Mouse (Mus musculus): ENCODE data around the gene Rbfox3.
A peak's percentile ranks its signal among the peaks of the same experiment; 100 is the strongest.

Gene Rbfox3

DNA sequence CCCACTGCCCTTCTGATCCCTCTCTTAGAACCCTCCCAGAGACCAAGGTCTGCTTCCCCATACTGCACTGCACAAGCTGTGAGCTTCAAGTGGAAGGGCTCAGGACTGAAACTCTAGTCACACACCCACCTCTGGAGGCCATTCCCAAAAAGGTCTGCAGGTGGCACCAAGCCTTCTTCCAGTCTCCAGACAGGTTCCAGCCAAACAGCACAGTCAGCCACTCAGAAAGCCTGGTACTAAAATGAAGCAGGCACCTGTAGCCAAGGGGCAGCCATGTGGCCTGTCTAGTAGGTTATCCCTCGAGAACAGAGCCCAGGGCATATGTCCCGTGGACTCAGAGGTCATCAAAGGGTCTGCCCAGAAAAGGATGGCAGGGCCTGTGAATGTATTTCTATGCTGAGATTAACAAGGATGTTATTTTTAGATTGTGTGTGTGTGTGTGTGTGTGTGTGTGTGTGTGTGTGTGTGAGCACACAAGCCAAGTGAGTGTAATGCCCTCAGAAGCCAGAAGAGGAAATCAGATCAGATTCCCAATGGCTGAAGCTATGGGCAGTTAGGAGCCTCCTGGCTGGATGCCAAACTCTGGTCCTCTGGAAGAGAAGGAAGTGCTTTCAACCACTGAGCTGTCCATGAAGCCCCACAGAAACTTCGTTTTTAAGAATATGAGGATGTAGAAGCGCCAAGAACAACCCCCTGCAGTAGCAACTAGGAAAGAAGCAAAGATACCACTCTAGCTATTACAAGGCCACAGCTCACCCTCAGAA is at the start of gene Rbfox3:
Gene Rbfox3, minus strand, starts transcription at position 291 of the 764 bp plus-strand sequence.
- DNase-seq (ENCODE audit: low read depth, low spot score), result peak; percentile 10

GRCm38 (mm10) chr11:118960649-118961048 is 49.3 kb upstream of the Rbfox3 start:
- DNase-seq (ENCODE audit: low read depth, low spot score), result no peak

GRCm38 (mm10) chr11:118957070-118957471 is 45.7 kb upstream of the Rbfox3 start:
- DNase-seq (ENCODE audit: low read depth, low spot score), result no peak

GRCm38 (mm10) chr11:118955016-118955415 is 43.6 kb upstream of the Rbfox3 start:
- no peak for DNase-seq (ENCODE audit: low read depth, low spot score)

DNA sequence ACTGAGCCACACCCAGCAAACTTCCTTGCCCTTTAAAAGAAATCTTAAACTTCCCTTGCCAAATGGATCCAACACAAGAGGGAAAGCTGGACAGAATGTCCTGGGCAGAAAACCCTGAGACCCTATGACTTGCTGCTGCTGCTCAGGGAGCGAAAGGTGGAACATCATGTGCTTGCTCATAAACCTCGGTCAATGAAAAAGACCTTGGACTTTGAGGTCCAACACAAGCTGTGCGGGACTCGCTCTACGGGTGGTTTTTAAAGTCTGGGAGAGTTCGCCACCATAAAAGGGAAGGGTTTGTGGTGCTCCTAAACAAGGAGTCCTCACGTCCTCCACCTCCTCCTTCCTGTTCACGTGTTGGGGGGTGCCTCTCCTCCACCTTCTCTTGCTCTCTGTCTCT is 34.5 kb upstream of the Rbfox3 start:
- DNase-seq (ENCODE audit: low read depth, low spot score), result no peak

DNA sequence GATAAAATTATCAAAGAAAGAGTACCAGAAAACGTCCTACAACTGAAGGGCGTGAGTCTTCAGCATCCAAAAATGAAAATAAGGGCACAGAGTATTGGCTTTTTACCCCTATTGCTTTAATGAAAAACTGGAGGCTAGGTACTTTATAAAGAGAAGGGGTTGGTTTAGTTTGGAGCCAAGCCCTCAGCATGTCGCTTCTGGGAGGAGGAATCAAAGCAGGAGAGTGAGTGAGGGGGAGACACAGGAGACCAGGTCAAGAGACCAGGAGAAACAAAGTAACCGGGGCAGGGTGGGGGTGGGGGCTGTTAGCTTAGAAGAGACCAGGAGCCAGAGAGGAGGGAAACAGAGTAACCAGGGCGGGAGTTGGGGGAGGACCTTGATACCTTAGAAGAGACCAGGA is 29.9 kb upstream of the Rbfox3 start:
- no peak for DNase-seq (ENCODE audit: low read depth, low spot score)

GRCm38 (mm10) chr11:118940539-118940938 is 29.1 kb upstream of the Rbfox3 start:
- no peak for DNase-seq (ENCODE audit: low read depth, low spot score)

DNA sequence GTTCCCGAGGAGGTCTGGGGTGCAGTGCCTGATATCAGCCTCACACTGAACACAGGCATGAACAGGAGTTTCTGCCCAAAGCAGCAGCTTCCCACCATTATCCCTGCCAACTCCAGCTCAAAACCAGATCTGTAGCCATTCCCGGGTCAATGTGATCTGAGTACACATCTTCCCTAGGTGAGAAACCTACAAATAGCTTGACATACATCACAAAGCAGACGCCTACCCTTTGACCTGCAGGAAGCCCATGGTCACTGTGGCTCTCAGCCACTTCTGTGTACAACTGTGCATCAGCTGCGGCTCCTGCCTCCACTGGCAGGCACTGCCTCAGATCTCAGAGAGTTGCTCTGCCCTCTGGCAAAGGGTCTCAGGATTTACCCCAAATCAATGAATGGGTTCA is 28.3 kb upstream of the Rbfox3 start:
- no peak for DNase-seq (ENCODE audit: low read depth, low spot score)

GRCm38 (mm10) chr11:118934925-118935324 is 23.5 kb upstream of the Rbfox3 start:
- no peak for DNase-seq (ENCODE audit: low read depth, low spot score)

DNA sequence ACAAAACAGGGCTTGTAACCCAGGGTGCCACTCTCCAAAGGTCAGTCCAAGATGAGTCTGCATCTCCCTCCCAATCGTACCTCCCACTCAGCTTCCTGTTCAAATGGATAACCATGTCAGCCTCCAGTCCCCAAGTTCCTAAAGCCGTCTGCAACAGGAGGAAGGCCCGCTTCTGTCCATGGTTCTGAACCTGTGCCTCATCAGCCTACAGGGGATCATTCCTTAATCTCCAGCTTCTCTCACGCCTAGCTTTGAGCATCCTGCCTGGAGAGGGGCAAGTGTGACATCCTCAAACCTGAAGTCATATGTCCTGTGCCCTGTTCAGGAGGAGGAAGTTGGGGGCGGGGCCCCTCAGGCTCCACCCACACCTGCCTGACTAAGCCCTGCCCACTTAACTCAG is 15.7 kb upstream of the Rbfox3 start:
- peak; percentile 44 for DNase-seq (ENCODE audit: low read depth, low spot score)

- DNase-seq (ENCODE audit: low read depth, low spot score), result no peak
These were observed 10.5 kb upstream of the Rbfox3 start for GRCm38 (mm10) chr11:118921852-118922251.

- no peak for DNase-seq (ENCODE audit: low read depth, low spot score)
These were observed 5.1 kb upstream of the Rbfox3 start for GRCm38 (mm10) chr11:118916423-118917030.

DNA sequence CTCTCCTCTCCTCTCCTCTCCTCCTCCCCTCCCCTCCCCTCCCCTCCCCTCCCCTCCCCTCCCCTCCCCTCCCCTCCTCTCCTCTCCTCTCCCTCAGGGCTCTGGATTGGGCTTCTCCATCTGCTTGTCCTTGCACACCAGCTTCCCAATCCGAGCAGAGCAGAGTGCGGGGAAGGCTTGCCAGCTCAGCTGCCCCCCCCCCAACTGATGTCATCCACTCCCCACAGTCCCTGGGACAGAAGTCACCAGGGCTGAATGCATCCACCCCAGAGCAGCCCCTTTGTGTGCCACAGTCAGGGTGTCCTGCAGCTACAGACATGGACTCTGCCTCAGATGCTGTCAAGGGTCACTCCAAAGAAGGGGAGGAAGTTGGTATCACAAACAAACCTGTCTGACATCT is 4.5 kb upstream of the Rbfox3 start:
- DNase-seq (ENCODE audit: low read depth, low spot score), result no peak

DNA sequence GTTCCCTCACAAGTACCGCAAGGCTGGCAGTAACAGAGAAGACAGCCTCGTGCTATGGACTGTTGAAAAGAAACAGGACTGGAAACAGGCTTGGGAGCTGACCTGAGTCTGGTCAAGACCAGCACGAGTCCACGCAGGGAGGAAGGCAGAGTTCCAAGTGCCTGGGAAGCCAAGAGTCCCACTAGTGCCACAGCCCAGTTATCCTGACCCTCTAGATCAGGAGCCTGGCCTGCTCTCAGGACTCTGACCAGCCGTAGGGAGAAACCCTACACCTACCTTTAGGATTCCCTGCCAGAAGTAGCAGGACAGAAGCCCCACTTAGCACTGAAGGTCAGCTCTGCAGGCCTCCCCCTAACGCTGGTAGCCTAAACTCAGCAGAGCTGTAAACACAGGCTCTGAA is 1.3 kb upstream of the Rbfox3 start:
- DNase-seq (ENCODE audit: low read depth, low spot score), result no peak

GRCm38 (mm10) chr11:118910756-118911155 is 641 bp downstream of the Rbfox3 start:
- no peak for DNase-seq (ENCODE audit: low read depth, low spot score)

DNA sequence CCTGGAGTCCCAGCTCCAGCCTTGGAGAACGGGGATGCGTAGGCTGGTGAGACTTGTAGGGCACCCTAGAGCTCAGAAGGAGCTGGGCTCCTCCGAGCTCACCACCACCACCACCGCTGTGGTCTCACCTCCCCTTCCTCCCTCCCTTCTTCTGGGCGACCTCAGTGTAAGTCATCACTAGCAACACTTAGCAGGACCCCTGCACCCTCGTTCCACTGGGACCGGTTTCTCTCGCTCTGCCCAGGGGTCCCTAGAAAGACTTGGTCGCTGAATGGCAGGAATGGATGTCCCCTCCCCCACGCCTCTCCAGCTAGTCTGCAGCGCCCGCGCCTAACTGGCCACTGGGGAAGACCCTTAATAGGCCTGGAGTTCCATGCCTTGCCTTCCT is 1.6 kb downstream of the Rbfox3 start:
- DNase-seq (ENCODE audit: low read depth, low spot score), result no peak

DNA sequence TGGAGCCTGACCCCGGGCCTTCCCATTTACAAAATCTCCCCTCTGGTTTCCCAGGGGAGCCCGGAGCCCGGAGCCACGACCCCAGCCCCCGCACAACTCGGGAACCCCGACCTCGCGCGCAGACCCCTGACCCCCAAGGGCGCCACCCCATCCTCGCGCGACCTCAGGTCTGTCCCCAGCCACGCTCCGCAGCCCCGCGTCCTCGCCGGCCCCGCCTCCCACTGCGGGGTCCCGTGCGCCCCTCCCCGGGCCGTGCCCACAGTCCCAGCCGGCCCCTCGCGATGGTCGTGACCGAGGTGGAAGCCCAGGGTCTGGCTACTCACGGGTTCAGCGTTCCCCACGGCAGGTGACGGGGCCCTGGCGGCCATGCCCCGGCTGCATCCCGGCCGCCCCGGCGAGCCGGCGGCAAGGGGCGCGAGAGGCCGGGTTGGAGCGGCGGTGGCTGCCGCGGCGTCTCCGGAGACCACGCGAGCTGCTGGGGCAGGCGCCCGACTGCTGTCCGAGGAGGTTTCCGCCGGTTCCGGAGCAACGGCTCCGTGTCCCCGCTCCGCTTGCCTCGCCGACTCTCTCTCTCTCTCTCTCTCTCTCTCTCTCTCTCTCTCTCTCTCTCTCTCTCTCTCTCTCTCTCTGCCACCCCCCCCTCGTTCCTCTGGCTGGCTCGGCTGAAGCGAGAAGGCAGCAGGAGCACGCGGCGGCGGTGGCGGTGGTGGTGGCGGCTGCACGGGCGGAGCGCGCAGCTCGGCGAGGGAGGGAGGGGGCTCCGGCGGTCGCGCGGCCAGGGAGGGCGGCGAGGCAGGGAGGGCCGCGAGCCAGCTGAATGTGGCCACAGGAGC is 2.2 kb downstream of the Rbfox3 start:
- no peak for DNase-seq (ENCODE audit: low read depth, low spot score)

- DNase-seq (ENCODE audit: low read depth, low spot score), result no peak
These were observed 2.9 kb downstream of the Rbfox3 start for GRCm38 (mm10) chr11:118908431-118908980.

GRCm38 (mm10) chr11:118907471-118908401 is 3.7 kb downstream of the Rbfox3 start:
- DNase-seq (ENCODE audit: low read depth, low spot score), result no peak

DNA sequence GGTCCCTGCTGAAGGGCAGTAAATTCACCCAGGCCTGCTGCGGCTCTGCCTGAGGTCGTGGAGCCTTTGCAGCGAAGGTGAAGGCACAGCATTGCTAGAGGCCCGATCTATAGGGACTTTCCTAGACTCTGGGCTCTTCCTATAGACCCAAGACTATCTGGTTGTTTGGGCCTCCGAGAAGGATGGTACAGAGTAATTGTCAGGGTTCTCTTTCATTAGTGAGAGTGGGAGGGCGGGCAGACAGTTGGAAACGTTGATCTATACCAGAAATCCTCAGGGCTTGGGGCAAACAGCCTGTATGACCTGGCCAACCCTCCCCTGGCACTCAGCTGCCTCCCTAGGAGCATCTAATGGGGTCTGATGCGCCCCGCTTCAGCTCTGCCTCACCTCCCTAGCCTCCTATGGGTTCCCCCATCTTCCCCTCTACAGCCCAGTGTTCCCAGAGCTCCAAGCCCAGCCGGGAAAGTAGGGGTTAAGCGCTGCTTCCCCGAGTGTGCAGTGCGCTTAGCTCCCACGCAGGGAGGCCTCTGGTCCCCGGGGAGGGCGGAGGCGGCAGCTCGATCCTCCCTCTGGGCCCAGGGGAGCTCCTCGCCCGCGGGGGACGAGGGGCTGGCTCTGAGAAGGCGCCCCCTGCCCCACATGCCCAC is 4.5 kb downstream of the Rbfox3 start:
- no peak for DNase-seq (ENCODE audit: low read depth, low spot score)

Data from 3T3-L1 (cell line).